Mouse (Mus musculus) monocyte, adult 59 days (primary cell): ENCODE results near the gene Zdhhc4. TPM values are rescaled to one million over a fixed set of nuclear protein-coding genes. Genes with fewer than 3 reads are reported as not detected.

Source experiments
- total RNA-seq, 2 experiments: library from RNA; stranded (reverse); gene quantifications; one replicate each; pipeline ENCODE4 v1.2.4; 2023

Zdhhc4 gene
- total RNA-seq = 10 to 100 TPM; 42.1 to 45.4 TPM

DNA sequence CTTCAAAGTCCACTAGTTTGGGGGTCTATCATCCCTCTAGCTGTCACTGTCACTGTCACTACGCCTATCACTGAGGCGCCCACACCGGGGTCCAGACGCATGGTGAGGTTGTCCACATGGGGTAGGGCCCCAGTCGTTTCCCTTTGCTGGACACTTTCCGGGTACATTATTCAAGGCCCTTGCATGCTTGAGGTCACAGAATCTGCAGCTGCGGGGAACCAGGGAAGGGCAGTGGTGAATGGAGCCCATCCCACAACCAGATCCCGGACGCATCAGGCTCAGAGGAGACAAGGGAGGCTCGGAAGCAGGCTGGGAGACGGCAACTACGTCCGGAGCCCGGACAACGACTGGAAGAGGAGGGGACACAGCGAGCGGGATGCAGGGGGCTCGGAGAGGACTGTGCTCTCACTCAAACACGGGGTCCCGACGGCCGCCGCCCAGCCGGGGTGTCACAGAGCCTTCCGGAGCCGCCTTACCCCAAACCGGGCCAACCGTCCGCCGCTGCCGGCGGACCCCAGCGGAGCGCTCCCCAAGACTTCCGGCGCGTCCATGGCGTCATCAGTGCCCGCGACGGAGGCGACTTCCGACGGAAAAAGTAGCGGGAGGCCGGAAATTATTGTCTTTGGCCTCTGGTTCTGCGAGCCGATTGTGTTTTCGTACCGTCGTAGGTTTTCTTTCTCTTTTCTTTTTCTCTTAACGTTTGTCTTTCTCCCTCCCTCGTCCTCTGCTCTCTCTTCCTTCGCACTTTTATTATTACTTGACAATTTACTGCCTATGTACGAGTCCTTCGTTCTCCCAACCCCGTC, at the start of gene Zdhhc4:
Gene Zdhhc4 (minus strand): TSS at position 567 of the 806 bp plus-strand sequence.

DNA sequence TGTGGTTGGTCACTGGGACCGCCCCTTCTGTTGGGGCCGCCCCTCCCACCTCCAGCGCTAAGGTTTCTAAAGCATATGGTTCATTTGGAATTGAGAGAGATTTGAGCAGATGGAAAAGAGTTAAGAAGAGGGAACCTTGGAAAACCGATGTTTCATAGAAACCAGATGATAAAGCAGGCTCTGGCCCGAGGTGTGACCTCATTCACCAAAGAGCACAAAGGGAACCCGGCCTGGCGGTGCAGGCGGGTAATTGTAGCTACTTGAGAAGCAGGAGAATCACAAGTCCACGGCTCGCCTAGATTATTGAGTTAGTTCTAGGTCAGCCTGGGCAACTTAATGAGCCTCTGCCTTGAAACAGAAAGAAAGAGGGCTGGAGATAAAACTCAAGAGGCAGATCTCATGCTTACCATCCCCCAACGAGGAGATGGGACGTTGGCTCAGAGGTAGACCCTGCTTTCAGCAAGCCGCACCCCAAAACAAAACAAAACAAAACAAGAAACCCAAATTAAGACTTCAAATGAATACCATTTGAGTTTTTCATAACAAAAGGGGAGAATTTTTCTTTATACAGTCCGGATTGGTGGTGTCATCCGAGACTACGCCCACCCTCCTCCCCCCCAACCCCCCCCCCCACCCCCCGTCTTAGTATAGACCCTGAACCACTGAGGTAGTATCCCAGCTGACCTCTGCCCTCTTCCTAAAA, 27.8 kb upstream of the Zdhhc4 start, which contains the start of gene Grid2ip:
Gene Grid2ip (plus strand): TSS at position 653 of the 703 bp plus-strand sequence.

DNA sequence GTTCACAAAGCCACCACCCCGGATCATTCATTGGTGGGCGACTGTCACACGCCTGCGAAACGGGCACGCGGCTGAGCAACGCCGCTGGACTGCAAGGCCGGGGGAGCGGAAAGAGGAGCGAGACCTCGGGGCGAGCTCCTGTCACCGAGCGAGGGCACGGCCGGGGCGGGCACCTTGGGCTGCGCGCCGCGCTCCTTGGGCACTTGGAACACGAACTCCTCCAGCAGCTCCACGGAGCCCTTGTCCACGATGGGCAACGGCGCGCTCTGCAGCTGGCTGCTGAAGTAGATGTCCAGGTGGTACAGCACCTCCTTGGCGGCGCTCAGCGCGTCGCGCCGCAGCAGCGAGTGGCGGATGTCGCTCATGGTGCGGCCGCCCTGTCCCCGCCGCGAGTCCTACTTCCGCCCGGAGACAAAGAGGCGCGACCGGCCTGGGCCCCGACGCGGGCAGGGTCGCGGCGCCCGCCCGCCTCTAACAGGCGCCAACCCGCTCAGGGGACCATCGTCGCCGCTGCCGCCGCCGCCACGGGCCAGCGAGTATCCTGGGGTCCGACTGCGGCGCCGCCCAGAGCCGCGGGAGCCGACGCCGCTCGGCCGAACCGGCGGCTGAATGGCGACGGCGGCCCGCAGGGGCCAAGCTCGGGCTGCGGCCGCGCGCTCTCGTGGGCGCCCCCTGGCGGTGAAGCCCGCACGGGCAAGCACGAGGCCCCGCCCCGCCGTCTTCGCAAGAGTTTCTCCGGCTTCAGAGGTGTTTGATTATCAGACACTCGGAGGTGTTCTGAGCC, 14.1 kb downstream of the Zdhhc4 start, which contains the start of gene E130309D02Rik:
Gene E130309D02Rik (minus strand): TSS at position 631 of the 784 bp plus-strand sequence.

DNA sequence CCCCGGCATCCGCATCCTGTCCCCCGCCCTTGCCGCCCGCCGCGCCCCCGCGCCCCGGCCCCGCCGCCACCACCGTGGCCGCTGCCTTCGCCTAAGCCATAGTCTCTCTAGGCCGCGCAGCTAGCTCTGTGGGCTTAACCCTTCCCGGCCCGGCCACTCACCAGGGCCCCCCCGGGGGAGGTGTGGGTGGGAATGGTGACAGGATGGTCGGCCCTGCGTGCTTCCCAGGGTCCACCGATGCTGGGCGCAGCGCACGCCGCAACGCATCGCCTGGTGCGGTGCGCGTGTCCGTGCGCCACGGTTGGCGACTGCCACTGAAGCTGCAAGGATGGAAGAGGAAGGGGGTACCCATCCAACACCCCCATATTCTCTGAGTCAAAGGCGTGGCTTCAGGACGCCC, 35.7 kb downstream of the Zdhhc4 start, which contains the start of gene Zfp853:
Gene Zfp853 (minus strand): TSS at position 220 of the 400 bp plus-strand sequence.

DNA sequence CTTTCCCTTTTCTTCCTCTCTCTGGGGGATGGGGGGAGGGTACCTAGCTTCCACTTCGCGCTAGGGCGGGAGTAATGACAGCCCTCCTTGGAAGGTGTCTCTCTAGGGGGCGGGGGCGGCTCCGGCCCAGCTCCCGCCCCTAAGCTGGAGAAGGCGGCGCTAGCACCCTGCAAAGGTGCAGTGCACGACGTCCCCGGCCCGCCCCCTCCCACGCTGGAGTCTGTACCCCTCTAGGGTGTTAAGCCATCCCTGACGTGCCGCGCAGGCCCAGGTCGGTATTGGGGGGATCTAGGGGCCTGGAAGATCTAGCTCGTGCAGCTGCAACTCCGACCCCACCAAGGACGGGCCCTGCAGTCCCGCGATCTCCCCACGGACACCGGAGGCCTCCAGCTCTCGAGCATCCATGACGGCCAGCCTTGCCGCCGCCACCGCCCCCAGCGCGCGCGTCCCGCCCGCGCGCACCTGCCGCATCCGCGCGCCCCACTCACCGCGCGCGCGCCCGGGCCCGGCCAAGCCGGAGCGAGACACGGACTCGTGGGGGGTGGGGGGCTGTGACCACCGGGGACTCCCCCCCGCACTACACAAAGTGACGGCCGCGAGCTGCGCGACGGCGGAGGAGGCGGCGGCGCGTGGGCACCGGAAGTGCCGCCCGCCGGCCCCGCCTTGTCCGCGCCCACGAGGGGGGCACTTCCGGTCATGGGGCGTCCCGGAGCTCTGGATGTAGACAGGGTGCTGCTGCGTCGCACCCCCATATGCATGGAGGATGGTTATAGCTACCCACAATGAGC, 59.5 kb downstream of the Zdhhc4 start, which contains the start of gene Zfp316:
Gene Zfp316 (minus strand): TSS at position 660 of the 788 bp plus-strand sequence.

Other genes with a start within 250 kb of the Zdhhc4 start
- gene Rnf216, start 216.3 kb downstream of the Zdhhc4 start, total RNA-seq = 100 to 1,000 TPM in 1 of 2 experiments, 10 to 100 TPM in 1; 91.9 to 101 TPM
- under 1 TPM; 0.15 to 0.29 TPM for gene Olfr718-ps1, start 181.7 kb downstream of the Zdhhc4 start, total RNA-seq
- gene Rbak, start 148.5 kb downstream of the Zdhhc4 start, total RNA-seq = 10 to 100 TPM in 1 of 2 experiments, 1 to 10 TPM in 1; 8.5 to 10.3 TPM
- gene Spdye4b, start 148.2 kb downstream of the Zdhhc4 start, total RNA-seq = not detected
- not detected for gene Spdye4a, start 102.4 kb downstream of the Zdhhc4 start, total RNA-seq
- gene Zfp12, start 94.1 kb downstream of the Zdhhc4 start, total RNA-seq = 10 to 100 TPM; 15.2 to 17.1 TPM
- gene Zfp316, start 59.2 kb downstream of the Zdhhc4 start, total RNA-seq = 1 to 10 TPM; 2.5 to 3.5 TPM
- under 1 TPM; 0.26 to 0.30 TPM for gene Zfp853, start 35.6 kb downstream of the Zdhhc4 start, total RNA-seq
- 10 to 100 TPM; 25.0 to 28.0 TPM for gene E130309D02Rik, start 13.9 kb downstream of the Zdhhc4 start, total RNA-seq
- not detected for gene Grid2ip, start 28.1 kb upstream of the Zdhhc4 start, total RNA-seq
- gene Kdelr2, start 74.6 kb upstream of the Zdhhc4 start, total RNA-seq = 10 to 100 TPM; 52.1 to 55.1 TPM
- 10 to 100 TPM; 63.3 to 68.8 TPM for gene Daglb, start 135.3 kb upstream of the Zdhhc4 start, total RNA-seq
- gene Rac1, start 198.8 kb upstream of the Zdhhc4 start, total RNA-seq = 100 to 1,000 TPM; 580 to 628 TPM